Mouse (Mus musculus): ENCODE measurements around the gene Aldh4a1. TPM values are rescaled to one million over a fixed set of nuclear protein-coding genes. Genes with fewer than 3 reads are reported as not detected.

Aldh4a1 gene
- total and polyA plus RNA-seq, 2 experiments = 288 to 557 TPM

DNA sequence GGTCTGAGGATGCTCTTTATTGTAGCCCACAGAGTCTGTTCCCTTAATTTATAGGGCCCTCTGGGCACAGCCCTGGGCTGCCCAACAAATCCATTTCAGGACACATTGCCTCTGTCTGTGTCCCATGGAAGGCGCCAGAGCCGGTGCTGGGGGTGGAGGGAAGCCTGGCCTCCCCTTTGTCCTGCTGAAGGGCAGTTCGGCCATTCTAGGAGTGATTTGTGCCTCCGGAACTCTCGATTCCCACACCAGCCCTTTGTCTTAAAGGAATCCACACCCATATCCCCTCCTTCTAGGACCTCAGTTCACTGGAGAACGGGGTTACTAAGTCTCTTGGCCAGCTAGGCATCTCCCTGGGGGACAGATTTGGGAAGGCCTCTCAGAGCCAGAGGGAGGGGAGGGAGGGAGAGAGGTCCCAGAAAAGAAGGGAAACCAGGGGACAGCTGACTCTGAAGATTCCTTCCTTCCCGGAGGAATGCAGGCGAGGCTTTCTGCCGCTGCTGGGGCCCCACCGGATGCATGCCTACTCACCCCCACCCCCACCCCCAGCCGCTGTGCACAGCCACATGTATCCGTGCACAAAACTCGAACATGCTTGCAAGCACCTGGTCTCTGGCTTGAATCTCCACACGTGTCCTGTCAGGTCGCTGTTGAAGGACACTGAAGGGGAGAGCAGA lies 41.9 kb upstream of the Aldh4a1 start:
- peaks cover 79% of the 10 kb centered on the region for H3K4me1 ChIP-seq (ENCODE audit: control insufficient read depth, insufficient read depth, low read length)
- peaks cover 64% of the 10 kb centered on the region; the same call in 1 of the 2 replicates for H3K79me2 ChIP-seq (ENCODE audit: control insufficient read depth, insufficient read depth, low read length)
- no peaks in the 10 kb centered on the region for H3K36me3 ChIP-seq (ENCODE audit: control insufficient read depth, insufficient read depth, low read length)
- H3K9ac ChIP-seq (ENCODE audit: low read depth, low read length) = peak overlapping the region; percentile 45
- DNase-seq (ENCODE audit: extremely low read depth, low read depth, low spot score) = peak; percentile 57
- 9% methylated on average over 15 of the region's 15 CpGs for WGBS
- TF ChIP-seq POLR2A (IDR thresholded peaks at IDR 0.05; ENCODE audit: extremely low read depth, insufficient read depth, low read length) = no peak
- no peak for TF ChIP-seq CTCF (IDR thresholded peaks at IDR 0.05; ENCODE audit: low read depth, low read length)
- H3K4me3 ChIP-seq (ENCODE audit: insufficient read depth, low read depth, low read length) = peak overlapping the region; percentile 11; the same call in 1 of the 2 replicates
- H3K27me3 ChIP-seq (ENCODE audit: control insufficient read depth, insufficient read depth, low read length) = no peaks in the 10 kb centered on the region
- peak overlapping the region; percentile 70 for H3K27ac ChIP-seq (replicated peaks; ENCODE audit: insufficient read depth, low read depth, low read length)

DNA sequence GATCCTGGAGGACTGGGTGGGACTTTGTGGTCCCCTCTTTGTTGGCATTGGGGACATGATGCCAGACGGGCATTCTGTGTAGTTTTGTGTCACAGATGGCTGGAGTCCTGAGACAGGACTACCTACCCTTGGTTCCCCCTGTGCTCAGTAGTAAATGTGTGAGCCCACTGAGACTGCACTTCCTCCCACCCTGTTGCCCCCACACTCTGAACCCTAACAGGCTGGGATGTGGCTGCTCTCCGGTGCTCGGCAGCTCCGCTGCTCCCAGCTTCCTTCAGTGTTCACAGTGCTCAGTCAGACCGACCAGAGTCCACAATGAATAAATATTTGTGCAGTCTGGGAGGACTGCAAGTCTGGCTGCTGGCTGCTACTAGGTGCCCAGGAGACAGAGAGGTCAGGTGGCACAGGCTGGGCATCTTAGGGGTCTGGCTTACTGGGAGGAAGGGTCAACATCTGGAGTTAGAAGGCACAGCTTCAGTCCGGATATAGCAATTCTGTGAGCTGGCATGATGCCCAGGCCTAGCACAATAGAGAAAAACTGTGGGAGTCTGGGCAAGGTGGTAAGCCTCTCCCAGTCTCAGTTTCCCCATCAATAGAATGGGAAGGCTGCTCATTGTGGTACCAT lies 41.1 kb upstream of the Aldh4a1 start:
- peaks cover 64% of the 10 kb centered on the region; the same call in 1 of the 2 replicates for H3K79me2 ChIP-seq (ENCODE audit: control insufficient read depth, insufficient read depth, low read length)
- TF ChIP-seq CTCF (IDR thresholded peaks at IDR 0.05; ENCODE audit: low read depth, low read length) (no peak), POLR2A (IDR thresholded peaks at IDR 0.05; ENCODE audit: extremely low read depth, insufficient read depth, low read length) (no peak)
- H3K4me3 ChIP-seq (ENCODE audit: insufficient read depth, low read depth, low read length) = no peak overlapping the region
- H3K4me1 ChIP-seq (ENCODE audit: control insufficient read depth, insufficient read depth, low read length) = peaks cover 80% of the 10 kb centered on the region
- peak overlapping the region; percentile 45 for H3K9ac ChIP-seq (ENCODE audit: low read depth, low read length)
- DNase-seq (ENCODE audit: extremely low read depth, low read depth, low spot score) = peak; percentile 88
- 9% methylated on average over 6 of the region's 6 CpGs for WGBS
- no peaks in the 10 kb centered on the region for H3K27me3 ChIP-seq (ENCODE audit: control insufficient read depth, insufficient read depth, low read length)
- peak overlapping the region; percentile 70 for H3K27ac ChIP-seq (replicated peaks; ENCODE audit: insufficient read depth, low read depth, low read length)
- no peaks in the 10 kb centered on the region for H3K36me3 ChIP-seq (ENCODE audit: control insufficient read depth, insufficient read depth, low read length)

DNA sequence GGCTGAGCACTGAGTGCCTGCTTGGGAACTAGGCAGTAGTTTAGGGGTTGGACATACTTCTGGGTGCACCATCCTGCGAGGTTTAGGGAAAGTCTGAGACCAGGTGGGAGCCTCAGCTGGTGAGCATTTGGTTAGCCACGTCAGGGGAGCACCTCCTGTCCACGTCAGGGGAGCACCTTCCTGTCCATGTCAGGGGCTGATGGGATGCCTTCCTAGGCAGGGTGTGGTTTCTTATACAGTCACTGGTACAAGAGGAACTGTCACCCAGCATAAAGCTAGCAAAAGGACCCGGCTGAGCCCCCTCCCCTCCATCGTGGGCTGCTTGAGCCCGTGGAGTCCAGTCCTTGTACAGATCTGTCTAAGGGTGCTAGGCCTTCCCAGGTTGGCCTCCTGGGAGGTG lies 40.3 kb upstream of the Aldh4a1 start:
- peak overlapping the region; percentile 16 for H3K9ac ChIP-seq (ENCODE audit: low read depth, low read length)
- peak overlapping the region; percentile 15; the same call in 1 of the 2 replicates for H3K27ac ChIP-seq (replicated peaks; ENCODE audit: insufficient read depth, low read depth, low read length)
- TF ChIP-seq POLR2A (IDR thresholded peaks at IDR 0.05; ENCODE audit: extremely low read depth, insufficient read depth, low read length) = no peak
- no peak for TF ChIP-seq CTCF (IDR thresholded peaks at IDR 0.05; ENCODE audit: low read depth, low read length)
- WGBS = 54% methylated on average over 6 of the region's 6 CpGs
- no peak overlapping the region for H3K4me3 ChIP-seq (ENCODE audit: insufficient read depth, low read depth, low read length)
- no peak for DNase-seq (ENCODE audit: extremely low read depth, low read depth, low spot score)
- H3K36me3 ChIP-seq (ENCODE audit: control insufficient read depth, insufficient read depth, low read length) = no peaks in the 10 kb centered on the region
- peaks cover 70% of the 10 kb centered on the region; the same call in 1 of the 2 replicates for H3K79me2 ChIP-seq (ENCODE audit: control insufficient read depth, insufficient read depth, low read length)
- no peaks in the 10 kb centered on the region for H3K27me3 ChIP-seq (ENCODE audit: control insufficient read depth, insufficient read depth, low read length)
- peaks cover 82% of the 10 kb centered on the region for H3K4me1 ChIP-seq (ENCODE audit: control insufficient read depth, insufficient read depth, low read length)

DNA sequence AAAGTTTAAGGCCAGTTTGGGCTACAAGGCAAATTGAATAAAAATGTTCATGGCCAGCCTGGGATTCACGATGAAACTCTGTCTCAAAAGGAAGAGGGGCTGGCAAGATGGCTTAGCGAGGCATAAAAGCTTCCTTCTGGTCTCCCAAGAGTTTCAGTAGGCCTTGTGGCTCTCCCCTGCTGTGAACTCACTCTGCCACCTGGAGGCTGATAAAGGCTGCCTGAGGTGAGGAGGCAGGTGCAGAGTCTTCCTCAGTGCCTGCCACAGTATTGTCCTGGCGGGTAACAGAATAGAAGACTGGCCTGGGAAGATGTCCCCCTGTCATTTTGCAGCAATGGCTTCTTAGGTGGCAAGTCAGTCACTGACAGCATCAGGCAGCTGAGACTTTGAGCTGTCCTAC lies 39.8 kb upstream of the Aldh4a1 start:
- no peak for DNase-seq (ENCODE audit: extremely low read depth, low read depth, low spot score)
- Histone ChIP-seq H3K4me1 (ENCODE audit: control insufficient read depth, insufficient read depth, low read length) (peaks cover 86% of the 10 kb centered on the region), H3K4me3 (ENCODE audit: insufficient read depth, low read depth, low read length) (no peak overlapping the region), H3K36me3 (ENCODE audit: control insufficient read depth, insufficient read depth, low read length) (no peaks in the 10 kb centered on the region), H3K9ac (ENCODE audit: low read depth, low read length) (no peak overlapping the region), H3K79me2 (ENCODE audit: control insufficient read depth, insufficient read depth, low read length) (peaks cover 71% of the 10 kb centered on the region; the same call in 1 of the 2 replicates), H3K27me3 (ENCODE audit: control insufficient read depth, insufficient read depth, low read length) (no peaks in the 10 kb centered on the region), H3K27ac (replicated peaks; ENCODE audit: insufficient read depth, low read depth, low read length) (peak overlapping the region; percentile 28; the same call in 1 of the 2 replicates)
- WGBS = 58% methylated on average over 3 of the region's 3 CpGs
- TF ChIP-seq POLR2A (IDR thresholded peaks at IDR 0.05; ENCODE audit: extremely low read depth, insufficient read depth, low read length) = no peak
- peak; percentile 71 for TF ChIP-seq CTCF (IDR thresholded peaks at IDR 0.05; ENCODE audit: low read depth, low read length)

DNA sequence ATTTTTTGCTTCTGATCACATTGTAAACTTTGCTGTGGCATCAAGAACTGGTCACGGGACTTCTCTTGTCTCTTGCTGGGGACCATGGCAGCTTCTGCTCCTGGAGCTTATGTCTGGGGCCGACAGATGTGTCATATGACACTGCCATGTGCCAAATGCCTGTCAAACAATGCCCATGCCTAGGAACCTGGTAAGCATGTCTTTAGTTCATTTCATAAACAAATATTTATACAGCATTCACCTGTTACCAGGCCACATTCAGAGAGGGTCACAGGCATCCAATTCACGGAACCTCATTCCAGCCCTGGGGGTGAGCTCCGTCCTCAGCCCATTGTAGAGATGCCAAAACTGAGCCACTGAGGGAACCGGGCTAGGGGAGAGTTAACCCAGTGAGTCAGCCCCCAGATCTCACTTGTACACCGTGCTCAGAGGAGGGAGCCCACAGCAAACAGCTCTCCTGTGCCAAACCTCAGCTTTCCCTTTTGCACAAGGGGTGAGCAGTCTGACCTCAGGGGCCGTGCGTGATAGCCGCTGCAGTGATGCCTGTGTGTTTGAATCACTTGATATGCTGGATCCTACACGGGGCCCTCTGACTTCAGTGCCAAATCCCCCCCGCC lies 38.9 kb upstream of the Aldh4a1 start:
- Histone ChIP-seq H3K36me3 (ENCODE audit: control insufficient read depth, insufficient read depth, low read length) (no peaks in the 10 kb centered on the region), H3K27me3 (ENCODE audit: control insufficient read depth, insufficient read depth, low read length) (no peaks in the 10 kb centered on the region), H3K4me1 (ENCODE audit: control insufficient read depth, insufficient read depth, low read length) (peaks cover 83% of the 10 kb centered on the region), H3K4me3 (ENCODE audit: insufficient read depth, low read depth, low read length) (no peak overlapping the region), H3K79me2 (ENCODE audit: control insufficient read depth, insufficient read depth, low read length) (peaks cover 71% of the 10 kb centered on the region; the same call in 1 of the 2 replicates), H3K9ac (ENCODE audit: low read depth, low read length) (no peak overlapping the region; the same call in 1 of the 2 replicates), H3K27ac (replicated peaks; ENCODE audit: insufficient read depth, low read depth, low read length) (peak overlapping the region; percentile 28; the same call in 1 of the 2 replicates)
- WGBS = 27% methylated on average over 11 of the region's 11 CpGs
- no peak for TF ChIP-seq CTCF (IDR thresholded peaks at IDR 0.05; ENCODE audit: low read depth, low read length)
- no peak for TF ChIP-seq POLR2A (IDR thresholded peaks at IDR 0.05; ENCODE audit: extremely low read depth, insufficient read depth, low read length)
- DNase-seq (ENCODE audit: extremely low read depth, low read depth, low spot score) = peak; percentile 59
